Mouse (Mus musculus) brain, embryonic 18.5 days (tissue): ENCODE data around the gene Fam32a.

ENCODE experiments used
- DNase-seq: peaks from one replicate; pipeline ENCODE4 v3.0.0-alpha.2; 2012; ENCODE audit warnings: low read depth, low spot score

Fam32a gene

GRCm38 (mm10) chr8:72240403-72240763 lies 20.9 kb downstream of the Fam32a start:
- DNase-seq, result no peak

DNA sequence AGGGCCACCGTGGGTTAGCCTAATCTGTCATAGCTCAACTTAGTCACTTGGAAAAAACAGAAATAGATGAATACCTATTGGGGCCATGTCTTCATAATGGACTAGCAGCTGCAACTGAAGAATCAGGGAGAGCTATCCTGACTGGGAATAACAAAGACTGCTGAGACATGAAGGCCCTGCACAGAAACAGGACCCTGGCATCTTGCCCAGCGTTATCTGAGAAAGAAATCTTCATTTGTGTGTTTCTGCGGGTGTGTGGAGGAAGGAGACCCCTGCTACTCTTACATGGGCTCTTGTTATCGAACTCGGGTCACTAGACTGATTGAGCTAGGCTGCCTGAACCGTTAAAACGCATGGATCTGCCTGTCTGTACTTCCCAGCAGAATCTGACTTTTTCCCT lies 21.4 kb downstream of the Fam32a start:
- no peak for DNase-seq

- DNase-seq, result no peak
Observed at GRCm38 (mm10) chr8:72242226-72242625, 22.7 kb downstream of the Fam32a start.

GRCm38 (mm10) chr8:72244610-72245009 lies 25.1 kb downstream of the Fam32a start:
- DNase-seq, result no peak

DNA sequence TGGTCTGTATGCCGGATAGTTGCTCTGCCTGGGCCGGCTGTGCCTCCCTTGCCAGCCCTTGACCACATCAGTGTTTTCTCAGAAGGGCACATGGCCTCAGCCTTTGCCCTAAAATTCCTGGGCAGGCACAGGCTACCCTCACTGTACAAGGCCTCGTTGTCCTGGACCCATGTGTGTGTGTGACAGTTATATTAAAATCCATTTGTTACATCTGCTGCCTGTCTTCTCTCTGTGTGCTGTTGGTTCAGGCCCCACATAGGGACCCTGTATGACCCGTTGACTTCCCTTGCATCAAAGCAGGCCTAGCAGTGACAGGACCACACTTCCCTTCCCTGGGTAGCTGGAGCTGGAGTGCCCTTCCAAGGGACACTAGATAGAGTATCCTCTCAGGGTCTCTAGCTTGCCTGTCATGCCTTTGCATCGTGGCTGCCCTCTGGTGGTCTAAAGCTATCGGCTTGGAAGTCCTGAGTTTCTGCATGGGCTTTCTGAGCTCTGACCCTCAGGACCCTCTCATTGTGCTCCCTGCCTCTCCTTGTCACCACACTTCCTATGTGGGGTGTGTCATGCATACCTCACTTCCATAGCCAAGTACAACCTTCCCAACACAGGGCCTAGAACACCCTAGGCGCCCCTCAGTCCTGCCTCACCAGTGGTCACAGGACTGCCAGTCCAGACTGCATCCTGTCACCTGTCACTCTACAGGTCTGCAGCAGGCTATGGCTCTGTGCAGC lies 37.8 kb downstream of the Fam32a start:
- DNase-seq, result no peak

- no peak for DNase-seq
Observed at GRCm38 (mm10) chr8:72257902-72258238, 38.3 kb downstream of the Fam32a start.

DNA sequence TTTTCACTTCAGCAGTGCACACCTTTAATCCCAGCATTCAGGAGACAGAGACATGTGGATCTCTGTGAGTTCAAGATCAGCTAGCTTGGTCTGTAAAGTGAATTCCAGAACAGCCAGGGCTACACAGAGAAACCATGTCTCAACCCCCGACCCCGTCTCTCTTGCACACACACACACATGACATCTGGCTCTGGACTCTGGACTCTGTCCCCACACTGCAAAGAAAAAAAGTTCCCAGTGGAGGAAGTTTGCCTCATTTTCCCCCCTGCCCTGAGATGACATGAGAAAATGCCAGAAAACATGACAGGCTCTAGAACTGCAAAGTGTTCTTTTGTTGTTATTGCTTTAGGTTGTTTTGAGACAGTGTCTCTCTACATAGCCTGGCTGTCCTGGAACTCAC lies 40.3 kb downstream of the Fam32a start:
- DNase-seq, result no peak

DNA sequence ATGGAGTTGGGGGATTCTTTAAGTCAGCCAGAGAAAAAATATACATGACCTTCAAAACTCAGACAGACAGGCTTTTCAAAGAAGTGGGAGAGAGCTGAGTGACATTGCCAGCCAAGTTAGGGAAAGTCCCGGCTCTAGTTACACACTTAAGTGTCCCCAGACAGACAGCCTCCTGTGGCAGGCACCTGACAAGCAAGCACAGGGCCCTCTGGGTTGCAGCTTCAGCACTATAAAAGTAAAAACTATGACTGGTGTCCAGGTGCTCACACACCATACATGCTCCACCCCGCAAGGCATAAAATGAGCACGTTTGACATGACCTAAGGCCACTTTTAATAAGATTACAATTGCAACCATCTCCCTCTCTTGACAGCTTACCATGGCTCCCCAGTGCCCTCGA lies 41.1 kb downstream of the Fam32a start:
- DNase-seq, result no peak

GRCm38 (mm10) chr8:72261019-72261418 lies 41.5 kb downstream of the Fam32a start:
- DNase-seq, result peak; percentile 28

- no peak for DNase-seq
Observed at GRCm38 (mm10) chr8:72261431-72261830, 41.9 kb downstream of the Fam32a start.

GRCm38 (mm10) chr8:72261872-72262271 lies 42.3 kb downstream of the Fam32a start:
- DNase-seq, result no peak

GRCm38 (mm10) chr8:72262756-72263155 lies 43.2 kb downstream of the Fam32a start:
- DNase-seq, result no peak

DNA sequence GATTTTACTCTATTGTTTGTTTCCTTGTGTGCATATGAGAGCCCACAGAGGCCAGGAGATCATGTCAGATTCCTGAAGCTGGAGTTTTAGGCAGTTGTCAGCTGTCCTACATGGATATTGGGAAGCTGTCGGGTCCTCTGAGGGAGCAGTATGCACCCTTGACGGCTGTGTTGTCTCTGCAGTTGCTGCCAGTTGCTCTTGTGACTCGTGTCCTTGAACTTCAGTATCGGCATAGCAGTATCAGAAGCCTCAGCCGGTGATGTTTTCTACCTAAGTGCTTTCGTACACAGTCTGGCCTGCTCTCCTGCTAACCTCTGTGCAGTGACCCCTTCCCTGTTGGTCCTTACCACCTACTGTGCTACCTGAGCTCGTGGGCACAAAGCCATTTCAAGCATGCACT lies 43.9 kb downstream of the Fam32a start:
- no peak for DNase-seq

- no peak for DNase-seq
Observed at GRCm38 (mm10) chr8:72265342-72265741, 45.8 kb downstream of the Fam32a start.

- no peak for DNase-seq
Observed at GRCm38 (mm10) chr8:72266671-72267070, 47.1 kb downstream of the Fam32a start.

DNA sequence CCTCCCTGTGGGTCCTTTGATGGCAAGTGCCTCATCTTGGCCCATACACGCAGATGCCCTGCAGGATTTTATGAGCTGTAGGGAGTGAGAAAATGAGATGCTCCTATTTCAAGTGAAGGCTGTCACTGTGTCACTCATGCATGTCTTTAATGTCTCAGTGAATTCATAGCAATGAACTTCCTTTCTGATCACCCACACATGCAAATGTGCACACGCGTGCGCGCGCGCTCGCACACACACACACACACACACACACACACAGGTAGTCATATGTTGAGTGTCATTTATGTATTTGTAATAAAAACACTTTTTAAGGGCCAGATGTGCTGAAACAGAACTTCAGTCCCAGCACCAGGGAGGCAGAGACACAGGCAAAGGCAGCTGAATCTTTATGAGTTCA lies 47.6 kb downstream of the Fam32a start:
- no peak for DNase-seq

- DNase-seq, result no peak
Observed at GRCm38 (mm10) chr8:72268356-72268755, 48.8 kb downstream of the Fam32a start.

- DNase-seq, result no peak
Observed at GRCm38 (mm10) chr8:72270606-72271005, 51.1 kb downstream of the Fam32a start.

- no peak for DNase-seq
Observed at GRCm38 (mm10) chr8:72271051-72271660, 51.6 kb downstream of the Fam32a start.

GRCm38 (mm10) chr8:72271691-72272090 lies 52.2 kb downstream of the Fam32a start:
- no peak for DNase-seq

GRCm38 (mm10) chr8:72272361-72272760 lies 52.8 kb downstream of the Fam32a start:
- no peak for DNase-seq

- no peak for DNase-seq
Observed at GRCm38 (mm10) chr8:72273111-72273770, 53.7 kb downstream of the Fam32a start.

DNA sequence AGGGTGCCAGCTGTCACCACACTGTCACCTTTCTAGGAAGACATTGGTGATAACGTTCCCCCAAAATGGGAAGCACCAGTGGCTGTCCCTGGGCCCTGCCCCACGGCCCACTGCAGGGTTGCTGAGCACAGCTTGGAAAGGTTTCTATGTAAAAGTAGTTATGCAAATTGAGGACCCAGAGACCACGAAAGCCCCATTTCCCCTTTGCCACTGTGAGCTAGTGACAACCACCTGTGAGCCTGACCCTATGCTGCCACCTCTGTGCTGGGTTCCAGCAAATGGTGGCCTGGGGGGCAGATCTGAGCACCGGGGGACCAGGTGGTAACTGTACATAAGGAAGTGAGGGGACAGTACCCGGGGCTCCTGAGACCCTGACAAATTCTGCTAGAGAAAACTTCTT lies 54.3 kb downstream of the Fam32a start:
- no peak for DNase-seq
